Mouse (Mus musculus): Measurements from ENCODE around the gene Ddn. TPM values are rescaled to one million over a fixed set of nuclear protein-coding genes. Genes with fewer than 3 reads are reported as not detected.

Ddn gene
- polyA plus RNA-seq, 1 experiment from 2014 or later = not detected

DNA sequence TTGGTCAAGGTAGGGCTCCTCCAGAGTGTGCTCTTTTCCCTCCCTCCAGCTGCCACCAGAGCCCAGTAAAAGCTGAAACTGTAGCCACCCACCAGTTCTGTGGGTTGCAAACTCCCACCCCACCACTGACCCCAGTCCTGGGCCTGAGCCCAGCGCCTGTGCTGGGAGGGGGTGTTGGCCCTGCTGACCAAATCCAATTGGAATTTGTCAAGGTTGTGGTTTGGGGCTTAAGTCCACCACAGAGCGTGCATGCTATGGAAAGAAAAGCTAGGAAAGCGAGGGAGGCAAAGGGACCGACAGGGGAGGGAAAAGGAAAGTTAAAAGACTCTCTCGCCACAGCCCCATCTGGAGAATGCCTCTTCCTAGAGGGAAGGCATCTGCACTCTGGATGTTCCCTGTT, 41.0 kb downstream of the Ddn start:
- no peaks in the 10 kb centered on the region for H3K9me3 ChIP-seq (ENCODE audit: control insufficient read depth, low read length)
- no peak overlapping the region for H3K4me2 ChIP-seq (ENCODE audit: low read length)
- no peak overlapping the region for H3K27ac ChIP-seq (ENCODE audit: low read depth)
- H3K4me1 ChIP-seq (replicated peaks; ENCODE audit: control insufficient read depth, insufficient read depth, low read length) = peaks cover 8% of the 10 kb centered on the region; the same call in 1 of the 2 replicates
- ATAC-seq (replicated peaks; ENCODE audit: low FRiP score, low TSS enrichment, low read depth) = no peak
- WGBS = 35% methylated on average over 5 of the region's 5 CpGs
- no peak for DNase-seq (ENCODE audit: low spot score)
- H3K36me3 ChIP-seq (ENCODE audit: control insufficient read depth, insufficient read depth, low read length) = no peaks in the 10 kb centered on the region
- no peak overlapping the region for H3K4me3 ChIP-seq (ENCODE audit: low read depth, low read length)
- H3K9ac ChIP-seq (ENCODE audit: low read length) = no peak overlapping the region
- H3K27me3 ChIP-seq (replicated peaks; ENCODE audit: control insufficient read depth, insufficient read depth, low read length) = peaks cover 51% of the 10 kb centered on the region

DNA sequence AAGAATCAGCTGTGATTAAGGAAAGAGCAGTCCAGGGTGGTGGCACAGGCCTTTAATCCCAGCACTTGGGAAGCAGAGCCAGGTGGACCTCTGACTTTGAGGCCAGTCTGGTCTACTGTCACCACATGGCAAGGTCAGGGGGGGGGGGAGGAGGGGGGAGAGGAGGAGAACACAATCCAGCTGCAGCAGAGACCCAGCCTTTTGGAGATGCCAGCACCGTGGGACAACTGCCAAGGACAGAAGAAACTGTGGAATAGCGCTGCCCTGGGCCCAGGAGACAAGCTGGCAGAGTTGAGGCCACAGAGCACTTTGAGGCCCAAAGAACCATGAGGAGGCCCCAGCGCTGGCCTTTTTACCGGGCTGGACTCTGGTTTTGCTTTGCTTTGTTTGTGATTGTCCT, 43.4 kb downstream of the Ddn start:
- H3K4me2 ChIP-seq (ENCODE audit: low read length) = no peak overlapping the region
- no peak for DNase-seq (ENCODE audit: low spot score)
- H3K9ac ChIP-seq (ENCODE audit: low read length) = no peak overlapping the region
- H3K27me3 ChIP-seq (replicated peaks; ENCODE audit: control insufficient read depth, insufficient read depth, low read length) = peaks cover 28% of the 10 kb centered on the region
- H3K27ac ChIP-seq (ENCODE audit: low read depth) = no peak overlapping the region
- ATAC-seq (replicated peaks; ENCODE audit: low FRiP score, low TSS enrichment, low read depth) = no peak
- H3K4me3 ChIP-seq (ENCODE audit: low read depth, low read length) = no peak overlapping the region
- no peaks in the 10 kb centered on the region for H3K9me3 ChIP-seq (ENCODE audit: control insufficient read depth, low read length)
- H3K36me3 ChIP-seq (ENCODE audit: control insufficient read depth, insufficient read depth, low read length) = no peaks in the 10 kb centered on the region
- 68% methylated on average over 4 of the region's 4 CpGs for WGBS
- peaks cover 10% of the 10 kb centered on the region; the same call in 1 of the 2 replicates for H3K4me1 ChIP-seq (replicated peaks; ENCODE audit: control insufficient read depth, insufficient read depth, low read length)

DNA sequence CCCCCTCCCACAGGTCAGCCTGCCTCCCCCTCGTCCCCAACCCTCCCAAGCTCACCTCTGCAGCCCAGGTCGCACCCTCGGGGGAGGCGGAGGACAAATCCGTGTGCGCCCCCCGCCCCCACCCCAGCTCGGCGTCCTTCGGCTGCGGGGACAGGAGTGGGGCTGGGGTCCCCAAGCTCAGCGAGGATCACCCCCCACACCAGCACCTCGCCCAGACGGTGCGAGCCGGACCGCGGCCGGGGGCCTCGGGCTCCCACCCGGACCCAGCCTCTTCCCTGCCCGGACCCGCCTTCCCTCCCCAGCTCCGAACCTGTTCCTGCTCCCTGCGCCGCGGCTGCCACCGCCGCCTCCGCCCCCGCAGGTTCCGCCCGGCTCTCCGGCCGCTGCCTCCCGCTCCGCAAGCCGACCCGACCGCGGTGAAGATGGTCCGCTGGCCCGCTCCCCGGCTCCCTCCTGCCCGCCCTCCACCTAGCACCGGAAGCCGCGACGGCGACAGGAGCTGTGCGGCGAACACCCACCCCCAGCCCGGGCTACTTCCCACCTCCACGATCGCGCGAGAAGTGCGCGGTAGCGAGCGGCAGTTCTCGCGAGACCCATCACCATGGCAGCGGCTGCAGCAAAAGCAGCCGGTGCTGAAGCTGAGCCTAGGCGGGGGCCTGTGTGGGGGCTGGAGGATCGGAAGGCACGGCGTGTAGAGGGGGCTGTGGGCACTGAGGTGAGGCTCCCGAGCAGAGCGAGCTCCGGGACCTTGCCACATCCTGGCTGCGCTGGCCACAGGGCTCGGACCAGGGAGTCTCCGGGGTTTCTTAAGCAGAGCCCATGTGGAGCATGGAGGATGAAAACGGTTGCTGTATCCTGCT, 46.4 kb downstream of the Ddn start, which contains the start of gene Arf3:
TSS of gene Arf3 (minus strand) at position 545 of the 860 bp plus-strand sequence.
- Histone ChIP-seq H3K4me2 (ENCODE audit: low read length) (peak within 1 kb of the TSS; percentile 76), H3K9me3 (ENCODE audit: control insufficient read depth, low read length) (no peaks in the 10 kb centered on the region), H3K9ac (ENCODE audit: low read length) (peak within 1 kb of the TSS; percentile 85), H3K27ac (ENCODE audit: low read depth) (peak within 1 kb of the TSS; percentile 67), H3K4me3 (ENCODE audit: low read depth, low read length) (peak within 1 kb of the TSS; percentile 91), H3K4me1 (replicated peaks; ENCODE audit: control insufficient read depth, insufficient read depth, low read length) (peaks cover 10% of the 10 kb centered on the region; the same call in 1 of the 2 replicates), H3K27me3 (replicated peaks; ENCODE audit: control insufficient read depth, insufficient read depth, low read length) (peaks cover 6% of the 10 kb centered on the region; the same call in 1 of the 2 replicates), H3K36me3 (ENCODE audit: control insufficient read depth, insufficient read depth, low read length) (peaks cover 19% of the 10 kb centered on the region)
- under 1% methylated on average over 63 of the region's 76 CpGs for WGBS
- DNase-seq (ENCODE audit: low spot score) (peak; percentile 97), ATAC-seq (replicated peaks; ENCODE audit: low FRiP score, low TSS enrichment, low read depth) (peak; percentile 94)

DNA sequence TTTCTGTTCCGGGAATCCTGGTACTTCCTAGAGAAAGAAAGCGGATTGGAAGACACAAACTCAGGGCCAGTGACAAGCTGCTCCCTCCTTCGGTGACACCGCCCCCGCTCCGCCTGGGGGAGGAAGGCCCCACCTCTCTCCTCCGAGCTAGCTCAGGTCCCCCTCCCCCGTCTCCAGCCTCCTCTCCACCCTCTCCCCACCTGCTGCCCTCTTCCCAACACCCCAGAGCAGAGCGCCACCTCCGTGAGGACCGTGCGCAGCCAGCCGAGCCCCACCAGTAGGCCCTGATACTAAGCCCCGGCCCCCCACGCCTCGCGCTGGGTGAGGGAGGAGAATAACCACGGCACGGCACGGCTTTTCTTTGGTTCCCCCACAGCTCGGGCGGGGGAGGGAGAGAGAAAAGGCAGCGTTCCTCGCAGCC, 47.1 kb downstream of the Ddn start:
- Histone ChIP-seq H3K4me3 (ENCODE audit: low read depth, low read length) (peak overlapping the region; percentile 91), H3K27me3 (replicated peaks; ENCODE audit: control insufficient read depth, insufficient read depth, low read length) (peaks cover 4% of the 10 kb centered on the region; the same call in 1 of the 2 replicates), H3K4me1 (replicated peaks; ENCODE audit: control insufficient read depth, insufficient read depth, low read length) (peaks cover 10% of the 10 kb centered on the region; the same call in 1 of the 2 replicates), H3K4me2 (ENCODE audit: low read length) (peak overlapping the region; percentile 76), H3K9me3 (ENCODE audit: control insufficient read depth, low read length) (no peaks in the 10 kb centered on the region), H3K27ac (ENCODE audit: low read depth) (peak overlapping the region; percentile 67), H3K36me3 (ENCODE audit: control insufficient read depth, insufficient read depth, low read length) (peaks cover 20% of the 10 kb centered on the region), H3K9ac (ENCODE audit: low read length) (peak overlapping the region; percentile 85)
- DNase-seq (ENCODE audit: low spot score) (peak; percentile 87), ATAC-seq (replicated peaks; ENCODE audit: low FRiP score, low TSS enrichment, low read depth) (peak; percentile 83)
- 0% methylated on average over 17 of the region's 24 CpGs for WGBS

DNA sequence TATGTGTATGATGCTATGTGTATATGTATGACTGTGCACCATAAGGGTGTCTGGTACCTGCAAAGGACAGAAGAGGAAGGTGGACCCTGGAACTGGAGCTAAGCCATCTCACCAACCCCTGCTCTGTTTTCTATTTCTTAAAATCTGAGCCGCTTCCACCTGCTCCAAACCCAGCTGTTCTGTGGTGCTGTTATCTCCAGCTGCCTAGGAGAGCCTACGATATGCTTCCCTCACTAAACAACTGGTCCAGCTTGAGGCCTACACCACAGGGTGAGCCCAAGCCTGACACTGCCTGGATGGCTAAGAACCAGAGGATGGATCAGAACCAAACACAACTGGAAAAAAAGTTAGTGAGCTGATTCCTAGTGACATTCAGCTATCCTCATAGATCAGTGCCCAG, 55.2 kb downstream of the Ddn start:
- Histone ChIP-seq H3K4me1 (replicated peaks; ENCODE audit: control insufficient read depth, insufficient read depth, low read length) (no peaks in the 10 kb centered on the region), H3K9ac (ENCODE audit: low read length) (no peak overlapping the region), H3K36me3 (ENCODE audit: control insufficient read depth, insufficient read depth, low read length) (peaks cover 14% of the 10 kb centered on the region; the same call in 1 of the 2 replicates), H3K27ac (ENCODE audit: low read depth) (no peak overlapping the region), H3K4me2 (ENCODE audit: low read length) (no peak overlapping the region), H3K9me3 (ENCODE audit: control insufficient read depth, low read length) (no peaks in the 10 kb centered on the region), H3K4me3 (ENCODE audit: low read depth, low read length) (no peak overlapping the region), H3K27me3 (replicated peaks; ENCODE audit: control insufficient read depth, insufficient read depth, low read length) (no peaks in the 10 kb centered on the region)
- ATAC-seq (replicated peaks; ENCODE audit: low FRiP score, low TSS enrichment, low read depth) (no peak), DNase-seq (ENCODE audit: low spot score) (no peak)
- 83% methylated on average over 2 of the region's 2 CpGs for WGBS

Other genes starting within 250 kb of the Ddn start
- 48.7 and 52.6 TPM in 2 replicates for gene Ccnt1, start 238.6 kb downstream of the Ddn start, polyA plus RNA-seq (2014; fragmentation: Nextera tagmentation; extraction: Ambion mirVana)
- gene 4930415O20Rik, start 238.5 kb downstream of the Ddn start, polyA plus RNA-seq (2014; fragmentation: Nextera tagmentation; extraction: Ambion mirVana) = 0.35 and 0.59 TPM in 2 replicates
- gene Adcy6, start 199.4 kb downstream of the Ddn start, polyA plus RNA-seq (2014; fragmentation: Nextera tagmentation; extraction: Ambion mirVana) = 19.8 and 21.9 TPM in 2 replicates
- 31.5 and 34.8 TPM in 2 replicates for gene Cacnb3, start 178.7 kb downstream of the Ddn start, polyA plus RNA-seq (2014; fragmentation: Nextera tagmentation; extraction: Ambion mirVana)
- gene Ddx23, start 146.6 kb downstream of the Ddn start, polyA plus RNA-seq (2014; fragmentation: Nextera tagmentation; extraction: Ambion mirVana) = 27.1 TPM in 2 replicates
- gene Rnd1, start 132.0 kb downstream of the Ddn start, polyA plus RNA-seq (2014; fragmentation: Nextera tagmentation; extraction: Ambion mirVana) = 0.83 and 1.0 TPM in 2 replicates
- 0.57 and 1.6 TPM in 2 replicates for gene Ccdc65, start 101.3 kb downstream of the Ddn start, polyA plus RNA-seq (2014; fragmentation: Nextera tagmentation; extraction: Ambion mirVana)
- gene Fkbp11, start 81.3 kb downstream of the Ddn start, polyA plus RNA-seq (2014; fragmentation: Nextera tagmentation; extraction: Ambion mirVana) = 47.9 and 53.1 TPM in 2 replicates
- gene Arf3, start 46.3 kb downstream of the Ddn start, polyA plus RNA-seq (2014; fragmentation: Nextera tagmentation; extraction: Ambion mirVana) = 34.6 and 37.1 TPM in 2 replicates
- 0.12 TPM in 1 of 2 replicates, not detected in the other for gene Wnt10b, start 31.3 kb downstream of the Ddn start, polyA plus RNA-seq (2014; fragmentation: Nextera tagmentation; extraction: Ambion mirVana)
- gene Wnt1, start 19.6 kb downstream of the Ddn start, polyA plus RNA-seq (2014; fragmentation: Nextera tagmentation; extraction: Ambion mirVana) = not detected in 2 replicates
- gene Prkag1, start 22.0 kb upstream of the Ddn start, polyA plus RNA-seq (2014; fragmentation: Nextera tagmentation; extraction: Ambion mirVana) = 77.0 and 77.3 TPM in 2 replicates
- gene Kmt2d, start 61.7 kb upstream of the Ddn start, polyA plus RNA-seq (2014; fragmentation: Nextera tagmentation; extraction: Ambion mirVana) = 16.2 and 17.5 TPM in 2 replicates
- 9.5 and 11.4 TPM in 2 replicates for gene Rhebl1, start 85.0 kb upstream of the Ddn start, polyA plus RNA-seq (2014; fragmentation: Nextera tagmentation; extraction: Ambion mirVana)
- 0.62 and 1.0 TPM in 2 replicates for gene Dhh, start 89.0 kb upstream of the Ddn start, polyA plus RNA-seq (2014; fragmentation: Nextera tagmentation; extraction: Ambion mirVana)
- gene Lmbr1l, start 108.7 kb upstream of the Ddn start, polyA plus RNA-seq (2014; fragmentation: Nextera tagmentation; extraction: Ambion mirVana) = 4.1 and 5.5 TPM in 2 replicates
- gene Tuba1b, start 125.1 kb upstream of the Ddn start, polyA plus RNA-seq (2014; fragmentation: Nextera tagmentation; extraction: Ambion mirVana) = 1,667 and 1,776 TPM in 2 replicates
- gene Gm49450, start 144.1 kb upstream of the Ddn start, polyA plus RNA-seq (2014; fragmentation: Nextera tagmentation; extraction: Ambion mirVana) = not detected in 2 replicates
- gene Tuba1a, start 144.2 kb upstream of the Ddn start, polyA plus RNA-seq (2014; fragmentation: Nextera tagmentation; extraction: Ambion mirVana) = 1,282 and 1,437 TPM in 2 replicates
- 269 and 276 TPM in 2 replicates for gene Tuba1c, start 220.4 kb upstream of the Ddn start, polyA plus RNA-seq (2014; fragmentation: Nextera tagmentation; extraction: Ambion mirVana)
- 54.4 and 56.3 TPM in 2 replicates for gene Prph, start 245.7 kb upstream of the Ddn start, polyA plus RNA-seq (2014; fragmentation: Nextera tagmentation; extraction: Ambion mirVana)